Mouse (Mus musculus): ENCODE data around the gene Evx2. TPM values are rescaled to one million over a fixed set of nuclear protein-coding genes. Genes with fewer than 3 reads are reported as not detected.

The Evx2 gene
- total and polyA plus RNA-seq, 3 experiments = not detected

GRCm38 (mm10) chr2:74695813-74696430 lies 36.6 kb upstream of the Evx2 start:
- no peak for DNase-seq

- DNase-seq = no peak
Observed at GRCm38 (mm10) chr2:74695383-74695782, 36.0 kb upstream of the Evx2 start.

DNA sequence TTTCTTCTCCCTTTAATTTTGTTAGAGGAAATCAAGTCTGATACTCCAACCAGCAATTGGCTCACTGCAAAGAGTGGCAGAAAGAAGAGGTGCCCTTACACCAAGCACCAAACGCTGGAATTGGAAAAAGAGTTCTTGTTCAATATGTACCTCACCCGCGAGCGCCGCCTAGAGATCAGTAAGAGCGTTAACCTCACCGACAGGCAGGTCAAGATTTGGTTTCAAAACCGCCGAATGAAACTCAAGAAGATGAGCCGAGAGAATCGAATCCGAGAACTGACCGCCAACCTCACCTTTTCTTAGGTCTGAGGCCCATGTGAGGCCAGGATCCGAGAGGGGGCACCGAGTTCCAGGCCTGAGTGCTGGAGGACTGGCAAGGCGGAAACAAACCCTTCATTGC lies 34.7 kb upstream of the Evx2 start:
- no peak for DNase-seq

DNA sequence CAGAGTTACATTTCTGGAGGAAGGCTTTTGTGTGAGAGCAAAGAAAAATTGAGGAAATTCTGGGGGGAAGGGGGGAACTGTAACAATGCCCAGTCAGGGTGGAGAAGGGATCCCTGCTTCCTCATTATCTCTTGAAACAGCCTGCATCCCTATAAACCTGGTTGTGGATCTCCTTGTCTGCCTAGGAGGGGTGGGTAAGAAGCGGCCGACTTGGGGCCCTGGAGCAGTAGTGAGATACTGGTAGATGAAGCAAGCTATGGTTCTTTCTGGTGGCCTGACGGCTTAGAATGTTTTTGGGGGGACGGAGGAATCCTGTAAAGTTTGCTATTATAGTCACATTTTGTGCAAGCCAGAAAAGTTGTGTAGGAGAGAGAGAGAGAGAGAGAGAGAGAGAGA lies 34.1 kb upstream of the Evx2 start:
- DNase-seq = no peak

- no peak for DNase-seq
Observed at GRCm38 (mm10) chr2:74692808-74693431, 33.6 kb upstream of the Evx2 start.

DNA sequence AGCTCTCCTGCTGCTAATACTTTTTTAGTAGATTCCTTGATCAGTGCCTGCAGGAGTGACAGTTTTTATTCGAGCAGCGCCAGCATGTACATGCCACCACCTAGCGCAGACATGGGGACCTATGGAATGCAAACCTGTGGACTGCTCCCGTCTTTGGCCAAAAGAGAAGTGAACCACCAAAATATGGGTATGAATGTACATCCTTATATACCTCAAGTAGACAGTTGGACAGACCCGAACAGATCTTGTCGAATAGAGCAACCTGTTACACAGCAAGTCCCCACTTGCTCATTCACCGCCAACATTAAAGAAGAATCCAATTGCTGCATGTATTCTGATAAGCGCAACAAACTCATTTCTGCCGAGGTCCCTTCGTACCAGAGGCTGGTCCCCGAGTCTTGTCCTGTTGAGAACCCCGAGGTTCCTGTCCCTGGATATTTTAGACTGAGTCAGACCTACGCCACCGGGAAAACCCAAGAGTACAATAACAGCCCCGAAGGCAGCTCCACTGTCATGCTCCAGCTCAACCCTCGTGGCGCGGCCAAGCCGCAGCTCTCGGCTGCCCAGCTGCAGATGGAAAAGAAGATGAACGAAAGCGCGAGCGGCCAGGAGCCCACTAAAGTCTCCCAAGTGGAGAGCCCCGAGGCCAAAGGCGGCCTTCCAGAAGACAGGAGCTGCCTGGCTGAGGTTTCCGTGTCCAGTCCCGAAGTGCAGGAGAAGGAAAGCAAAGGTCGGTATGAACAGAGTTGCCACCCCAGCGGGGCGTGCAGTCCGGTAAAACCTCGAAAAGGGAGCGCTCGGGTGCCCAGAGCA lies 32.8 kb upstream of the Evx2 start:
- no peak for DNase-seq

DNA sequence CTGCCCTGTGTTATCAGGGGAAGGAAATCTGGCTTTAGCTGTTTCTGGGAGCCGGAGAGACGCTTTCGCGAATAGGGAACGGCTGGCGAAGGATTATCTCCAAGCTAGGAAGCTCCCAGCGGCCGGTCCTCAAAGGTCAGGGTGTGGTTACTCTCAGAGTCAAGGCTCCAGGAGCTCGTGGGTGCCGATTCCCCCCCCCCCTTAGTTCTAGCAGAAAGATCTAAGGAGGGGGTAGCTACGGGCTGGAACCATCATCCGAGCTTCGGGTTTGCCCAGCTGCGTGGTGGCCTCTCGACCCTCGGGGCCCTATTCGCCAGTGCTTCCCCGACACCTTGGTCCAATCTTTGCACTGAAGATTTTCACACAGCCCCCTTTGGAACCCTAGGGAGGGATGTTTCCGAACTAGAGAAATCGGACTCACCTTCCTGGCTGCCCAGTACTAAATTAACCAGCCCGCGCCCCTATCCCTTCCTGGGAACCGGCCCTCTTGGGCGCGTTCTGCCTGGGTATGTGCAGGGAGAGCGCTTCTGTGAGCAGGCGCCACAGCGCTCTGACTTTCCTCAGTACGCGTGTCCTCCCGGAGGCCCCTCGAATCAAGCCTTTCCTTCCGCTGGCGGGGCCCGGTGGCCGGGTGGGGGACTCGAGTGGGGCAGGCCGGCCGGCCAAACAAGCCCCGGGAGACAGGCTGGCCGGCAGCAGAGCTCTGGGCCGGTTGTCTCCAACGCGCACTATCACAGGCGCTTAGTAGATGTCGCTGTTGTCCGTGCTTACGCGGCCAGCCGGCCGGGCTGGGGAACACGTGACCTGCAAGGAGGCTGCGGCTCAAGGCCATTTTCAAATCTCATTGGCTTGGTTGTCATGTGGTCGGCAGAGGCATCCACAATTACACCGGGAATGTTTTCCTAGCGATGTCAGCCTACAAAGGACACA lies 31.9 kb upstream of the Evx2 start, which contains the start of gene Hoxd10:
Gene Hoxd10 (plus strand): TSS at position 903 of the 930 bp plus-strand sequence.
- peak; percentile 84 for DNase-seq

DNA sequence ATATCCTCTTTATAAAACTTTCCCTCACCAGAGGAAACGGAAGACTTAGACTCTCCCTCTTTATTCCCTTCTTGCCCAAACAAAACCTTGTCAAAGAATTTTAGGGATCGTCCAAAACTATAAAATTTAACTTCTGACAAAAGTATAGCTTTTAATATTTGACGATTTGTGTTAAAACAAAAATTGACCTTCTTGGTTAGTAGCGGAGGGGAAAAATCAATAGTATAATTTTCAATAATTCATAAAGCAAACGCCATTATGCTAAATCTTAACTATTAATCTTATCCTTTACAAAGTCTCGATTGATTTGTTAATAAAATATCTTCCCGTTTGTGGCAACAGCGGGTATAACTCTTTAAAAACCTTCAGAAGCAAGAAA lies 31.0 kb upstream of the Evx2 start:
- DNase-seq = no peak

- no peak for DNase-seq
Observed at GRCm38 (mm10) chr2:74689574-74690337, 30.4 kb upstream of the Evx2 start.

GRCm38 (mm10) chr2:74688795-74689573 lies 29.6 kb upstream of the Evx2 start:
- no peak for DNase-seq

DNA sequence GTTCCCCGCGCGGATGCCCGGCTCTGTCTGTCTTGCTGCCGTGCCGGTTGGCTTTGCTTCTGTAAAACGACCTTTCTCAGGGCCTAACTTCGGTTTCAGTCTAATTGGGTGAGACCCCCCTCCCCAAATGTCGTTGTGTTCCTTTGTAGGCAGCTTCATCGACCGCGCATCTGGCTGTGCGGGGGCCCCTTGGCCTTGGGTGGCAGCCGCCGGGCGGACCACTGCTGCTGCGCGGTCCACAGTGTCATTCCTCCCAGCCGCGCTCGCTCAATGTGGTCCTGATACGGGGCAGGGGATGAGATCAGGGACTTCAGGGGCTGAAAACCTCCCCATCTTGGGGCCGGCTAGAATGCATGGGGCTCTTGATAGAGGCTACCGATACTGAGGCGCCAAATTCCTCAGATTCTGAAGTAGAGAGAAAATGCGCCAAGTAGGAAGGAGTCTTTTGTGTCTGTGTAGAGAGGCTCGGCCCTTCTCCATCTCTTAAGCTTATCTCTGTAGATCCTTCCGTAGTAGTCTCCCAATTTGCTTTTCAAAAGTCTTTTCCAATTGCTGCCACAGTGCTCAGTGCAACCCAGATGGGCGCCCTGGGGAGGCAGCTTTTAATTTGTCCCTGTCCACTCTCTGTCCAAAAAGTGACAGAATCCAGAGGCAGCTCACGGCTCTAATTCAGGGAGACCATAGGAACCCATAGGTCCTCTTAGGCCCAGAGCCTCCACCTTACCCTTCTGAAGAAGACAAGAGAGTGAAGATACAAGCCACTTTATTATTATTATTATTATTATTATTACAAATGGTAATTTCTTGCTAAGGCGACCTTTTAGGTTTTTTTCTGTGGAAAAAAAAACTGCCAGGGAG lies 28.6 kb upstream of the Evx2 start:
- DNase-seq = no peak

- no peak for DNase-seq
Observed at GRCm38 (mm10) chr2:74686988-74687697, 27.8 kb upstream of the Evx2 start.

GRCm38 (mm10) chr2:74686301-74686987 lies 27.1 kb upstream of the Evx2 start:
- DNase-seq = peak; percentile 65

DNA sequence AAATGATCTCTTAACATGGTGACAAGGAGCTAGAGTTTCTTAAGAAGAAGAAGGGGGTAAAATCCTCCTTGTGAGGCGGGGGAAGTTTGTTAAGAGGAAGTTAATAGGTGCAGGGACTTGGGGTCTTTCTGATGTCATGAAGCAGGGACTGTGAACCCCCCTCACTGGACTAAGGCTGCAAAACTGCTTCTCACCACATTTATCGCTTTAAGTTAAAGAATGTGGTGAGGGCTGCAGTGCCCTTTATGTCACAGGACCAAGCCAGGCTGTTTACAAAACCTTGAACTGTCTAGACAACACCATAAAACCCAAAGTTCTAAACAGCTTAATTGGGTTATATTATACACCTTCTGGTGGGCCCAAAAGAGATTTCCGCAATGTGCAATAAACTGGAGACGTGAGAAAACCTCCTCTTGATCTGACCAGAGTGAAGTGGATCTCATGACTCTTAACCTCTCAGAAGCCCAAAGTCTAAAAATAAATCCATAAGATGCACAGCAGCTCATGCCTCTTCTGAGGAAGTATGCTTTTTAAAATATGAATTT lies 25.8 kb upstream of the Evx2 start:
- no peak for DNase-seq

GRCm38 (mm10) chr2:74684106-74684505 lies 24.7 kb upstream of the Evx2 start:
- DNase-seq = no peak

GRCm38 (mm10) chr2:74683471-74683951 lies 24.2 kb upstream of the Evx2 start:
- DNase-seq = no peak

DNA sequence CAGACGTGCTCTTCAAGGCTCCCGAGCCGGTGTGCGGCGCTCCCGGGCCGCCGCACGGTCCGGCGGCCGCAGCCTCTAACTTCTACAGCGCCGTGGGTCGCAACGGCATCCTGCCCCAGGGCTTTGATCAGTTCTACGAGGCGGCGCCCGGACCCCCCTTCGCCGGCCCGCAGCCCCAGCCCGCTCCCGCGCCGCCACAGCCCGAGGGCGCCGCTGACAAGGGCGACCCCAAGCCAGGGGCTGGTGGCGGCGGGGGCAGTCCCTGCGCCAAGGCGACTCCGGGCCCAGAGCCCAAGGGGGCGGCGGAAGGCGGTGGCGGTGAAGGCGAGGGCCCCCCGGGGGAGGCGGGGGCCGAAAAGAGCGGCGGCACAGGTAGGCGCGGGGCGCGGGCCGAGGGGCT lies 23.4 kb upstream of the Evx2 start:
- DNase-seq = no peak

Measured in adrenal gland, adult 2 months (tissue).